Mouse (Mus musculus) right cerebral cortex, postnatal 36 days (tissue): ENCODE data around the gene Olfr641.

Experiments used
- DNase-seq, 2 experiments: peaks; one replicate each; pipeline ENCODE4 v3.0.0; 2022; ENCODE audit warnings: low spot score in 2 of 2, mixed read lengths in 1 of 2

The Olfr641 gene

DNA sequence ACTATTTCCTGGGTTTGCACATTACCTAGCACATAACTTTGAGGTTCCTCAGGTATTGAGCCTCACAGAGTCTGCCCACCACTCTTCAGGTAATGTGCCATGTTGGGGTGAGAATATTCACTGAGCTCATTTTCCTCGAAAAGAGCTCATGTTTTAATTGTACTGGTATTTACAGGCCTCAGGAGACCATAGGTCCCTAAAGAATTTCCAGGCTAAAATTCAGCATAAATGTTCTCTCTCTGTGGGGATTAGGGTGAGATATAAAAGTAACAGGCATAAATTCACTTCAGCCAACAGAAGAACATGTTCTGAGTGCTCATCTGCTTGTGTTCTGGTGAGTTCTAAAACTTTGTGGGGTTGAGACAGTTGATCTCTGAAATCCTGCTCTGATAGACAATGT lies at the start of gene Olfr641:
Gene Olfr641, plus strand, starts transcription at position 301 of the 400 bp plus-strand sequence.
- no peak for DNase-seq

DNA sequence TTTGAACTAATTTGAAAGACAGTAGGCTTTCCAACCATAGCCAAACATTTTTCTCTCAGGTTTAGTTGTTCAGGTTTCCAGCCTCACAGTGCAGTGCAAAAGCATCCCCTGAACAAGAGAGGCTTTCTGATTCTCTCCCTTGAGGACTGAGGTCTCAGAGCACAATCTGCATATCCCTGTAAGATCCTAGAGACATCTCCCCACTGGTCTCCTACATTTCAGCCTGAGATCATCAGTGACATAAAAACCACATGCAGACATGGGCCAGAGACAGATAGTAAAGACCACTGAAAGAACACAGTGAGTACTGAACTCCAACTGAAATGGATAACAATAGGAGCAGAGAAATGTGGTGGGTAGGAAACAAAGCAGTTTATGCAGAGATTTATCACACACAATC lies 36.8 kb upstream of the Olfr641 start, which contains the start of gene Olfr638:
Gene Olfr638, plus strand, starts transcription at position 301 of the 400 bp plus-strand sequence.
- no peak for DNase-seq

DNA sequence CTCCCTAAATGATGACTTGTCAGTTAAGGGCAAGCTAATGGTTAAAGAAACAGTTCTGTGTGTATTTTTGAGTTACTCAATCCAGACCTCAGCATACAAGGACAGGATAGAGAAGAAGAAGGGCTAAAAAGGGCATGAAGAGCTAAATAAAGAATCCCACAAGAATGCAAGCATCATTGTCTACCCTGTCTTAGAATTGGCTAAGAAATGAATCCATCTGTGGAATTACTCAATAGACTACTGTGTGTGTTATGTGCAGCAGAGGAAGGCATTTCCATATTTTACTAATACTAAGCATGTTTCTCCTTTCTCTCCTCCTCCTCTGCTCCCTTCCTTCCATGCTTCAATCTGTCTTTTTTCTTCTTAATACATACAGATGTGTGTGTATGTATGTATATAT lies 36.1 kb upstream of the Olfr641 start:
- no peak for DNase-seq

DNA sequence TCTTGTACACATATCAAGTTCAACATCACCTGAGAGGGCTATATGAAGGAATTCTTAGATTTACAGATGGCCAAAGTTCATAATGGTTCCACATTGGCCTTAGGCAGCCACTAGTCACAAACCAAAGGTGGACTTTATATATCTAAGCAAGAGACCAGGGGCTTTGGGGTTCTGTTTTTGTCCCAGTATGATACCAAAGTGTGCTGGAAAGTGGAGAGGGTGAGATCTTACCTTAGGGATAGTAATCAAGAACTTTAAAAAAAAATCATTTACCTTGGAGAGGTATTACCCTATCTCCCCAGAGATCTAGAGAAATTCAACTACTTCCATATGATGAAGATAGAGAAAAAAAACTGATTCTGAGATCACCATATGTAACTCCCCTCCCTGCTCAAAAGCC lies 18.0 kb upstream of the Olfr641 start, which contains the start of gene Olfr639:
Gene Olfr639, minus strand, starts transcription at position 101 of the 400 bp plus-strand sequence.
- no peak for DNase-seq

DNA sequence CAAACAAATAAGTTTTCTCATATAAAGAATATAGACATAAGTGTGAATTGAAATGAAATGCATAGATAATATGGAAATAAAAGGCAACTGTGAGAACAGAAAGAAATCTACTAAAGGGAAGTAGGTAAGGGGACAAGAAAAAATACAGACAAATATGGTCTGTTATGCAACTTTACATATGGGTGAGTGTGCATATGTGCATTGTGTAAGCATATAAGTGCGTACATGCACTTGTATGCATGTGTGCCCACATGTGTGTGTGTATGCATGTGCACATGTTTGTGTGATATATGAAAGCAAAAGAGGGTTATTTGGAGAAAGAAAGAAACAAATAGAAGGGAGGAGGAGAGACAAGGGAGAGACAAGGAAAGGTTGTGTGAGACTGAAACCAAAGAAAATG lies 16.3 kb upstream of the Olfr641 start:
- no peak for DNase-seq

DNA sequence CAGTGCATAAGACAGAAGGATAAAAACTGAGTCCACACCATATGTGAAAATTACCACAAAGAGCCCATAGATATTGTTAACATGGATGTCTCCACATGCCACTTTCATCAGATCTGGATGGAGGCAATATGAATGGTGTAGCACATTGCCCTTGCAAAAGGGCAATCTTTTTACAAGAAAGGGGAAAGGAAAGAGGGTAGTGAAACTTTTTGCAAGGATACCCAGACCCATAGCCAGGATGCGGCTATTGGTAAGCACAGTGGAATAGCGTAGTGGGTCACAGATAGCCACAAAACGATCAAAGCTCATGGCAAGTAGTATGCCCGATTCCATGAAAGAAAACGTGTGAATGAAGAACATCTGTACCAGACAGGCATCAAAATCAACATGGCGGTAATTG lies 13.6 kb upstream of the Olfr641 start:
- DNase-seq = no peak

DNA sequence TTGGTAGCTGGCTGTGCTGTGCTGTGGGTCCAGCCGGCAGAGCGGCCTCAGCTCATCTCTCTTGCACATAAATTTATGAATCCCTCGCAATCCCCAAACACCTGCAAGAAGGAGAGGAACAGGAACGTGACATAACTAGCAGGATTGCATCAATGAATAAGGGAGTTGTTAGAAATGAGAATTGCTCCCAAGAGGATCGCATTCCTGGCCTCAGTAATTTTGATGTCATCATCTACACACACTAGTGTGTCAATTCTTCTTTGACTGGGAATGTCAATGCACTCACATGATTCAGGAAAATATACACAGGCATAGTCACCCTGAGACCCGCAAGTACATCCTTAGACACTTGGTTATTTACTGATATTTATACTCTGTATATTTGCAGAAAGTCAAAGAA lies 9.8 kb upstream of the Olfr641 start, which contains the start of gene Olfr640:
Gene Olfr640, minus strand, starts transcription at position 101 of the 400 bp plus-strand sequence.
- DNase-seq = no peak

DNA sequence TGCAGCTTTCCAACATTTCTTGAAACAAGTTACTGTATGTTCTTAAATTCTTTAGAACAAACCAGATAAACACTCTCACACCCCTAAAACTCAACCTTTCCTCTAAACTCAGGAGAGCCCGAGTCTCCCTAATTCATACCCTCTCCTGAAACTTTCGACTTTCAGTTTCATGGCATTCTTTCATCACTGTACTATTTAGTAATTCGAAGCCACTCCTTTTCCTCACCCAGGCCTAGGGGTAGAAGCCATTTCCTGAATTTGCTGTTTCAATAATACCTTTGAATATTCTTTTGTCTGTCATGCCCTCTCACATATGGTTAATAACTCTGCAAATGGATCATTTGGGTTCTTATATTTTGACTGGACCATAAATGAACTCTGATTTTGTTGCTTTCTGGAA lies 8.3 kb upstream of the Olfr641 start:
- no peak for DNase-seq

DNA sequence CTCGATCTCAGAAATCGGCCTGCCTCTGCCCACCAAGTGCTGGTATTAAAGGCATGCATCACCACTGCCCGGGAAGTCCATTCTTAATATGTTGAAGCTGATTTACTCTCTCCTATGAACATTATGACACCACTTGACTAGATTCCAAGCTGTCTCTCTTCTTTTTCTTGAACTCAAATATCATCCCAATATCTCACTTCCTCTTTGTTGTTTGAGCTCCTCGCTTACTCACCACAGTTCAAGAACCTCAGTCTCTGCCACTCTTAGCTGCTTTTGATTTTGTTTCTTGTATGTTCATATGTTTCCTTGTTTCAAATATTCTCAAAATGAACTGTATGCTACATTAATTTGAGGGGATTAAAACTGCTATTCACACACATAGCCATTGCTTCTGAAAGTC lies 15.5 kb downstream of the Olfr641 start:
- DNase-seq = no peak

DNA sequence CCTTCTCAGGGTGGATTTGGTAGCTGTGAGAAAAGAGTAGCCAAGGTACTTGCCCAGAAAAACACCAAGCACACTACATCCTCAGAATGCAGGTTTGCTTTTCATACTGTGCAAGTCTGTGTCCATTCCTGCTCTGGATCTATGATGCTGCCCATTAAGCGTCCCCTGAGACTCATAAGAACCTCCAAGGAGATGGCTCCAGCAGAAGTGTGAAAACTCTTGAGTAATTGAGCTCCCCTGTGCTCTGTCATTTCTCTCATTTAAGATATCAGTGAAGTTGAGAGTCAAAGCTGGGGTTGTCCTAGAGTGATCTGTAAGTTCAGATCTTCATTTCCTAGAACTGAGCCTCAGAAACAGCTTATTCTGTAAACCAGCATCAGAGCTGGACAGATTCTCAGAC lies 17.3 kb downstream of the Olfr641 start, which contains the start of gene Olfr642:
Gene Olfr642, minus strand, starts transcription at position 101 of the 400 bp plus-strand sequence.
- DNase-seq = no peak

DNA sequence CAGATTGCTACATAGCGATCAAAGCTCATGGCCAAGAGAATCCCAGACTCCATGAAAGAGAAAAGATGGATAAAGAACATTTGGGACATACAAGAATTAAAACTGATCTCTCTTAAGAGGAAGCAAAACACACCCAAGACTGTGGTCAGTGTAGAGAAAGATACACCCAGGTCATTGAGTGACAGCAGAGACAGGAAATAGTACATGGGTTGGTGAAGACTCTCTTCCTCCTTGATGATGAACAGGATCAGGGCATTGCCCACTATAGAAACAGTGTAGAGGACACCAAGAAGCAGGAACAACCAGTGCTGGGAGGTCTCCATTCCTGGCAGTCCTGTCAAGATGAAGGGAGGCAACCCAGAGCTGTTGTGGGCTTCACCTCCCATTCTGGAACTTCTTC lies 24.0 kb downstream of the Olfr641 start:
- DNase-seq = no peak

DNA sequence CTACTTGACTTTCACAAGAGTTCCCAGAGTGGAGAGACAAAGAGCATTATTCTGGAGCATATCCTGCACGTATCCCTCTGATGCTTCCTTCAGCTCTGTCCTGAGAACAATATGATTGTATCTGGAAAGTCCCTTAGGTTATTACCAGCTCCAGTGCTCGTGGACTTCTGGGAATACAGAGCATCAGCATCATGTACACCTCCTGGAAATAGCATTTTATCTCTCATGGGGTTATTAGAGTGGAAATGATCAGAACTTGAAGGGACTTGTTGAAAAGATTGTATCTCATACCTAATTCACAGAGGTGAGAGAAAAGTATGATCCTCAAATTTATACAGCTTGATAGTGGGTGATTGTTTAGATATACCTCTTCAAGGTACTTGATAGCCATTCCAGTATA lies 26.1 kb downstream of the Olfr641 start, which contains the start of gene 4930516K23Rik:
Gene 4930516K23Rik, minus strand, starts transcription at position 101 of the 400 bp plus-strand sequence.
- no peak for DNase-seq

DNA sequence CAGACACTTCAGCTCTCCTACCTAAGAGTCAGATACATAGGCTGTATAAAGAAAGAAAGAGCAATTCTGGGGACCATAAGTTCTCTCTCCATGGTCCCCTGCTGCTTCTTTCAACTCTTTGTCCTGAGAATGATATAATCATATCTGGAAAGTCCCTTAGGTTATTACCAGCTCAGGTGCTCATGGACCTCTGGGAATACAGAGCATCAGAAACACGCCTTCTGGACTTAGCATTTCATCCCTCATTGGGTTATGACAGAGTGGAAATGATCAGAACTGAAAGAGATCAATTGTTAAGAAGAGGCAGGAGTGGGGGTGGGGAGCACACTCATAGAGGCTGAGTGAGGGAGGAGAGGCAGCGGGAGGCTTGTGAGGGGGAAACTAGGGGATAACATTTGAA lies 36.5 kb downstream of the Olfr641 start, which contains the start of gene Olfr644:
Gene Olfr644, minus strand, starts transcription at position 101 of the 400 bp plus-strand sequence.
- DNase-seq = no peak

DNA sequence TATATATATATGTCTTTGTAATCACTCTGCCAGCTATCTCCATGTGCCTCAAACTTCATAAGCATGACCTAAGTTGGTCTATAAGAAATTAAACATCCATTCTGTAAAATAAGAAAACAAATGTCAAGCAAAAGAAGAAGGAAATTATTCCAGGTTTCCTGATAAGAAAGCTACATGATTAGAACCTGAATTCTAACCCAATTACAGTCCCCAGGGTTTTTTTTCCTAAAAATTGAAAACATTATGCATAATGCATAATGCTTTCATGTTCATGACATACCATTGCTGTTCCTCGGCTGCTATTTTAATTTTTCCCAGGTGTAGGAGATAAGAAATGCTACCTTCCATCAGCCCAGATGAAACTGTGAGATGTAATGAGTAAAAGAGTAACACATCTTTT lies 50.1 kb downstream of the Olfr641 start, which contains the start of gene Olfr645:
Gene Olfr645, minus strand, starts transcription at position 101 of the 400 bp plus-strand sequence.
- no peak for DNase-seq
